In the genomic region with DNA sequence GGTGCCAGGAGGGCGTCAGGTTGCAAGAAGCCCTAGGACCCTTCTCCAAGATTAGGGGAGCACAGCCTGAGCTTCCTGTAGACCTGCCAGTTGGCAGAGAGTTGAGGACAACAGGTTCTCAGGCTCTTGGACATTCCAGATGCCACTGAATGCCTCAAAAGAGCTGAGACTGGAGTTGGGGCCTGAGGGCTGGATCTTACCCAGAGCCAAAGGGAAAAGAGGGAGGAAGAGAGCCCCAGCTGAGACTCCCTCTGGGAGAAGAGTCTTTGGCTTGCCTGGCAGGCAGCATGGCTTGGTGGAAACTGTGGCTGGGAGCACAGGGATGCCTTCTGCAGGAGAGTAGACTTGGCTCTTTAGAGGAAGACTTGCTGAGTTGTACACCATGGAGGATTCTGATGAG, we compare ENCODE assay signal across 7 mouse cellular contexts.
A peak's percentile ranks its signal among the peaks of the same experiment; 100 is the strongest.
DNase-seq lines count a peak whose midpoint lies in the region; ATAC-seq and TF ChIP-seq lines count a peak whose summit lies in the region.
"Not testable (repeated sequence)": the region's sequence is repeated elsewhere in the genome, so short reads cannot be mapped to it uniquely, and the experiment has no call there.

No protein-coding gene starts in this region.

- not testable (repeated sequence) for TF ChIP-seq EP300 in stomach, postnatal 0 days (optimal IDR thresholded peaks at IDR 0.05)

- not testable (repeated sequence) for H3K36me3 ChIP-seq in forebrain, embryonic 14.5 days (ENCODE audit: control insufficient read depth, insufficient read depth, low read length); hindbrain, embryonic 10.5 days; liver, embryonic 11.5 days (ENCODE audit: control insufficient read depth, insufficient read depth, low read length); midbrain, embryonic 11.5 days (ENCODE audit: control insufficient read depth, insufficient read depth, low read length); stomach, postnatal 0 days (ENCODE audit: control insufficient read depth, insufficient read depth, low read length)

- H3K4me2 ChIP-seq in forebrain, embryonic 14.5 days (ENCODE audit: low read length); liver, embryonic 11.5 days; midbrain, embryonic 11.5 days; stomach, postnatal 0 days (replicated peaks; ENCODE audit: low read depth): not testable (repeated sequence)

- not testable (repeated sequence) for H3K27me3 ChIP-seq in forebrain, embryonic 14.5 days (replicated peaks; ENCODE audit: control insufficient read depth, insufficient read depth, low read length); hindbrain, embryonic 10.5 days (ENCODE audit: insufficient read depth, poor library complexity, severe bottlenecking); liver, embryonic 11.5 days (replicated peaks; ENCODE audit: control insufficient read depth, insufficient read depth, low read length); midbrain, embryonic 11.5 days (ENCODE audit: control insufficient read depth, insufficient read depth, low read length); stomach, postnatal 0 days (ENCODE audit: control insufficient read depth, insufficient read depth, low read length)

- H3K9me3 ChIP-seq in forebrain, embryonic 14.5 days (replicated peaks; ENCODE audit: control insufficient read depth, low read length); liver, embryonic 11.5 days (ENCODE audit: control insufficient read depth, low read length); midbrain, embryonic 11.5 days (ENCODE audit: control insufficient read depth, low read length); stomach, postnatal 0 days (ENCODE audit: control insufficient read depth, low read length): not testable (repeated sequence)
- H3K9me3 ChIP-seq in hindbrain, embryonic 10.5 days, result peaks cover 17% of the 10 kb centered on the region

- H3K27ac ChIP-seq in forebrain, embryonic 14.5 days (ENCODE audit: low read depth, low read length); hindbrain, embryonic 10.5 days; liver, embryonic 11.5 days (ENCODE audit: low read depth, low read length); midbrain, embryonic 11.5 days (ENCODE audit: low read depth, low read length); stomach, postnatal 0 days (replicated peaks): not testable (repeated sequence)

- not testable (repeated sequence) for H3K4me3 ChIP-seq in forebrain, embryonic 14.5 days (ENCODE audit: low read depth, low read length); hindbrain, embryonic 10.5 days; liver, embryonic 11.5 days (ENCODE audit: low read depth, low read length); midbrain, embryonic 11.5 days (ENCODE audit: low read depth, low read length); stomach, postnatal 0 days (ENCODE audit: low read depth, low read length)

- not testable (repeated sequence) for H3K9ac ChIP-seq in forebrain, embryonic 14.5 days (ENCODE audit: low read length); liver, embryonic 11.5 days (ENCODE audit: low read depth, low read length); midbrain, embryonic 11.5 days (ENCODE audit: low read length); stomach, postnatal 0 days (ENCODE audit: low read length)

- TF ChIP-seq CTCF in stomach, postnatal 0 days (IDR thresholded peaks at IDR 0.05; ENCODE audit: low read depth), result not testable (repeated sequence)

- H3K4me1 ChIP-seq in forebrain, embryonic 14.5 days (ENCODE audit: control insufficient read depth, insufficient read depth, low read length); hindbrain, embryonic 10.5 days (replicated peaks); liver, embryonic 11.5 days (replicated peaks; ENCODE audit: control insufficient read depth, insufficient read depth, low read length); midbrain, embryonic 11.5 days (ENCODE audit: control insufficient read depth, insufficient read depth, low read length); stomach, postnatal 0 days (replicated peaks; ENCODE audit: control insufficient read depth, insufficient read depth): not testable (repeated sequence)

- no CpG with 5 or more reads among the region's 1 CpGs for WGBS in forebrain, embryonic 14.5 days
- WGBS in hindbrain, embryonic 10.5 days, result no CpG with 5 or more reads among the region's 1 CpGs
- WGBS in liver, embryonic 11.5 days, result no CpG with 5 or more reads among the region's 1 CpGs
- WGBS in midbrain, embryonic 11.5 days, result no CpG with 5 or more reads among the region's 1 CpGs
- no CpG with 5 or more reads among the region's 1 CpGs for WGBS in stomach, postnatal 0 days

- ATAC-seq in forebrain, embryonic 14.5 days; liver, embryonic 11.5 days (replicated peaks; ENCODE audit: low FRiP score); midbrain, embryonic 11.5 days (ENCODE audit: low FRiP score); stomach, postnatal 0 days (ENCODE audit: low FRiP score, low TSS enrichment): not testable (repeated sequence)

- peak; percentile 0 for DNase-seq in CD4-positive, CD25-positive, alpha-beta regulatory T cell, adult 2 months (ENCODE audit: low read depth, low spot score)
- peak; percentile 10 for DNase-seq in ZHBTc4 (ENCODE audit: low read depth, low spot score)
- peak; percentile 0 for DNase-seq in forebrain, embryonic 14.5 days (ENCODE audit: low spot score)
- peak; percentile 1 for DNase-seq in hindbrain, embryonic 10.5 days (ENCODE audit: low spot score)
- peak; percentile 24 for DNase-seq in liver, embryonic 11.5 days (ENCODE audit: low spot score)
- peak; percentile 61 for DNase-seq in midbrain, embryonic 11.5 days (ENCODE audit: low spot score, missing footprints)
- DNase-seq in stomach, postnatal 0 days (ENCODE audit: low spot score), result peak; percentile 12

Comparison
In these comparisons a context has a peak if more than half of its experiments do, and no peak if none do; other contexts are left out.
1. DNase-seq: peak in every context shown above with its lines; median percentile 61 in midbrain, embryonic 11.5 days; 24 in liver, embryonic 11.5 days; 12 in stomach, postnatal 0 days; 10 in ZHBTc4; 1 in hindbrain, embryonic 10.5 days; 0 in CD4-positive, CD25-positive, alpha-beta regulatory T cell, adult 2 months; 0 in forebrain, embryonic 14.5 days.